Mouse (Mus musculus): ENCODE measurements around the gene Mroh2a. TPM values are rescaled to one million over a fixed set of nuclear protein-coding genes. Genes with fewer than 3 reads are reported as not detected.

Mroh2a gene
- total RNA-seq, 1 experiment from 2014 or later, result 0.35 TPM

GRCm38 (mm10) chr1:88299529-88299945 is 72.8 kb downstream of the Mroh2a start:
- ATAC-seq (ENCODE audit: extremely low read depth, insufficient number of reproducible peaks, low FRiP score, poor library complexity, severe bottlenecking), result no peak

DNA sequence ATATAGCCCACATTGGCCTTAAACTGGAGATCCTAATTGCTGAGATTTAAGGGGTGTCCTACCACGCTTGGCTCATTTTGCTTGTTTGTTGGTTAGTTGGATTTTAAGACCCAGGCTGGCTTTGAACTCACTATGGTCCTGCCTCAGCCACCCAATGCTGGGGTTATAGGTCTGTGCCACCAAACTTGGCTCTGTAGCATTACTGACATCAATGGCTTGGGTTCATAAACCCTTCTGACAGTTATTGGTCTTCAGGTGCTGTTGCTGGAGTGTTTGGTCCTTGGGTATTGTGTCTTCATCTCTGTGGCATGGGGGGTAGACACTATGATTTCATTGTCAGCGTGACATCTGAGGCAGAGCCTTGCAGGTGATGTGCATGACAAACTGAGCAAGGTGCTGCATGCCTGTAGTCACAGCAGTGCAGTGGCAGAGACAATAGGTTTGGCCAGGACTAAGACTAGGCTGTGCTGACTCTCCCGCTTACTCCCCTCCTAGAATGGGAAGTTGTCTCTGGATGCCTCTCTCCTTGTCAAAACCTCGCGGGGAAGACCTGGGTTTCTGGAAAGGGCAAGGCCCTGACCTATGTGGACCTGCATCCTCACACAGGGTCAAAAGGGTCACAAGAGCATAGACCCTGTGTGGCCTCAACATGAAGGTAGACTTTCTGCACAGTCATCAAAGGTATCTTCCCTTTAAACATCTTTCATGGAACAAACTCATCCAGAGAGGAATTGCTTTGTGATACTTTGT is 73.7 kb downstream of the Mroh2a start:
- no peak; the same call in 1 of the 2 replicates for ATAC-seq (ENCODE audit: extremely low read depth, insufficient number of reproducible peaks, low FRiP score, poor library complexity, severe bottlenecking)

DNA sequence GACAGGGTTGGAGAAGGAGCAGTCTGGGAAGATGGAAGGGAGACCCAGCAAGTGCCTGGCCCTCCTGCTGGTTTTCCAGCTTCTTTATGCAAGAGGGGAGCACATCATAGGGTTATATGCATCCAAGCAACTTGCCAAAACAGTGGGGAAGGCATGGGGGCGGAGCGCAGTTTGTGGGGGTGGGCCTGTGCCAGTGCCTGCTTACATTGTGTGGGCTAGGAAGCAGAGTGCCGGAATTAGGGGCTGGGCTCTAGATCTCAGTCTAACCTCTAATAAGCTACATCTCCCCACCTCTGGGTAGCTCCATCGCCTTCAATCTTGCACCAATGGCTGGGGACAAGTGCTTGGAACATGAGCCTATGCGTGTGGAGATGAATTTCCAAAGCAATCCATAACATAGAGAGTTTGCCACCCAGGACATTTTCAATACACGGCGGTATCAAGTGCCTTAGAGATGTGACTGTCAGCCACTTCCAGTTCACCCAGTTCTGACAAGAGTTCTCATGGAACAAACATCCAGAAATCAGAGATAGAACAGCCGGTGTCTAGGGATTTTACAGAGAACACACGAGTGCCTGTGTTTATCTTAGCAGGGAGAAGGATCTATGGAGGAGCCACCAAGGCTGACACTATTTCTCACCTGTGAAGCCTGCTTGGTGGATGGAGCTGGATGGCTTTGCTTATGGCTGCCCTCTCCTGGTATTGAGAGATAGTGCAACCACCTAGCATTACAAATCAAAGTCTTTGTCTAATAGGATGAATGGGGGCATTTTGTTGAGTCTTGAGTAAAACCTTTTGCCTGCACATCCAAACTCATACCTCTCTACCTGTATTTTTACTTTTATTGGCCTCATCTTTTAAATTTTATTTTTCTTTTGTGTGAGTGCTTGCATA is 74.6 kb downstream of the Mroh2a start:
- ATAC-seq (ENCODE audit: extremely low read depth, insufficient number of reproducible peaks, low FRiP score, poor library complexity, severe bottlenecking), result peak; percentile 2; the same call in 1 of the 2 replicates

- no peak for ATAC-seq (ENCODE audit: extremely low read depth, insufficient number of reproducible peaks, low FRiP score, poor library complexity, severe bottlenecking)
Observed at GRCm38 (mm10) chr1:88302057-88302740, 75.4 kb downstream of the Mroh2a start.

DNA sequence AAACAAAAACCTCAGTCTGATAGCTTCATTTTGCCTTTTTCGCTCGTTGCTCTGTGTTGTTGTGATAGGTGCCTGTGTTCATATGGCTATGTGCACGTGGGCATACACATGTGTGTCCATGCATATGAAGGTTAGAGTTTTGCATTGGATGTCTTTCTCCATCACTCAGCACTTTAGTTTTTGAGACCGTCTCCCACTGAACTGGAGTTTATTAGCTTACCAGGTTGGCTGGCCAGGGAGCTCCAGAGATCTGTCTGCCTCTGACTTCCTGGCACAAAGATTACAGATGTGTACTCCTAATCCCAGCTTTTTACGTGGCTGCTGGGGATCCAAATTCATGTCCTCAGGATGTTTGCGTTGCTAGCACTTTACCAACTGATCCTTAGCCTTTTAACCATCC is 77.0 kb downstream of the Mroh2a start:
- no peak for ATAC-seq (ENCODE audit: extremely low read depth, insufficient number of reproducible peaks, low FRiP score, poor library complexity, severe bottlenecking)

- ATAC-seq (ENCODE audit: extremely low read depth, insufficient number of reproducible peaks, low FRiP score, poor library complexity, severe bottlenecking), result no peak
Observed at GRCm38 (mm10) chr1:88304261-88304985, 77.6 kb downstream of the Mroh2a start.

DNA sequence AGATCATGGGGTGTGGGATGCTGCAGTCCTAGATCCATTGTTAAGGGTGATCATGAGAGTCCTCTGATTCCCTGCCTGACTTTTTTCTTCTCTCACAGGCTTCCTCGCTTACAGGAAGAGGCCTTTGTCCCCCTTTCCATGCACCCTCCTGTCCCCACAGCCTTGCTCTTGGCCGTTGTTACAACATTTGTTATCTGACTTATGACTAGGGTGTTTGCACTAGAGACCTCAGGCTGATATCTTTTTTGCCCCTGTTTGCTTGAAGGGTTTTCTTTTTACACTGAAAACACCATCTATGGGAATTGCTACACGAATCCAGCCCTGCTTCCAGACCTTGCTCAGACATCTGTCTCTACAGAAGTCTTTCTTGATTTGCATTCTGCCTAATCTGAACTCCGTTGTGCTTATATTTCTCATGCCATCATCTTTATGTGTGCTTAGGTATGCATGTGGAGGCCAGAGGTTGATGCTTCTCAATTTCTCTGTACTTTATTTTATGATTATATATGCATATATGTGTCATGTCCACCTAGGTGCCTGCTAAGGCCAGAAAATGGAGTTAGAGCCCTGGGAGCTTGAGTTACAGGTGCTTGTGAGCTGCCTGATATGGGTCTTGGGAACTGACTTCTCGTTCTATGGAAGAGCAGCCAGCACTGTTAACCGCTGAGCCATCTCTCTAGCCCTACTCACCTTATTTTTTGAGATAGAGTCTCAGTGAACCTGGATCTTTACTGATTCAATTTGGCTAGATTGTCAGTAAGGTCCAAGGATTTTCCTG is 78.4 kb downstream of the Mroh2a start:
- no peak for ATAC-seq (ENCODE audit: extremely low read depth, insufficient number of reproducible peaks, low FRiP score, poor library complexity, severe bottlenecking)

- no peak for ATAC-seq (ENCODE audit: extremely low read depth, insufficient number of reproducible peaks, low FRiP score, poor library complexity, severe bottlenecking)
Observed at GRCm38 (mm10) chr1:88306543-88306942, 79.8 kb downstream of the Mroh2a start.

DNA sequence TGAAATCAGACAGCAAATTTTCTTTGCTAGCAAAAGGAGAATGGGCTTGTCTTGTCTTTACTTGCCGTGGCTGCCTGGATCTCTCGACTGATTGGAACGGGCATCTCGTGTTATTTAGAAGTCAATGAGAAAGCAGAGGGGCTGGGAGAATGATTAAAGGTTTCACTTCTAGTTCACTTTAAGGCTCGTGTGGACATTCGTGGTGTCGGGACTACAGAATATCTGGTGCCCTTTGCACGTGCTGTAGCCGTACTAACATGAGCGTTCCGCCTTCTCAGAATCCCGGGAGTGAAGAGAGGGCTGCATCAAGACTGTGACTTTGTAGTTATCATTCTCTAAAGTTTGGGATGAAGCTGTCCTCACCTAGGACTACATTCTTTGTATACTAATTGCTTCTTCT is 80.4 kb downstream of the Mroh2a start:
- no peak for ATAC-seq (ENCODE audit: extremely low read depth, insufficient number of reproducible peaks, low FRiP score, poor library complexity, severe bottlenecking)

GRCm38 (mm10) chr1:88309020-88309419 is 82.2 kb downstream of the Mroh2a start:
- ATAC-seq (ENCODE audit: extremely low read depth, insufficient number of reproducible peaks, low FRiP score, poor library complexity, severe bottlenecking), result no peak

DNA sequence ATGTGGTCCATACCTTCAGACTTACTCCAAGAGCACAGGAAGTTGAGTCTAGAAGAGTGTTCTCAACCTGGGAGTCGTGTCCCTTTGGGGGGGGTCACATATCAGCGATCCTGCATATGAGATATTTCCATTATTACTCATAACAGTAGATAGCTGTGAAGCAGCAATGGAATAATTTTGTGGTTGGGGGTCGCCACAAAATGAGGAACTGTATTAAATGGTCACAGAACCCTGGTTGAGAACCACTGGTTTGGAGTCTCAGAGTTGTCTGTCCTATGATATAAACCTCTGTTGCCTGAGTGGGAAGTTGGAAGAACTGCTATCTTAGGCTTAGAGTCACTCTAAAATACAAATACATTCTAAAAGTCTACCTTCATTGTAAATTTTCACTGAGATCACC is 83.1 kb downstream of the Mroh2a start:
- ATAC-seq (ENCODE audit: extremely low read depth, insufficient number of reproducible peaks, low FRiP score, poor library complexity, severe bottlenecking), result no peak

DNA sequence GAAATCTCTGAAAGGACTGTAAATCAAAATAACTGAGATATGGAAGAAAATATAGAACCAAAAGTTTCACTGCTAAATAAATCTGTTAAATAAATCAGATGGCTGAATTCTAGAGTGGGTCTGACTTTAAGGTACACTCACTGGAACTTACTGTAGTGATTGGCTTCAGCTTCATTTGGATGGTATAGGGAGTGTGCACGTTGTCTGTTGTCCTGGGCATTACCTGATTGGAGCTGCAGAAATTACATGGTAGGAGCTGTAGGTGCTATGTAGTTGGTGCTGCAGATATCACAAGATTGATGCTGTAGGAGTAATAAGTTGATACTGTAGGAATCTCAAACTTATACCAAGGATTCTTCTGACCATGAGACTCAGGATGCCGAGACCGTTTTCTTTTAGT is 83.6 kb downstream of the Mroh2a start:
- ATAC-seq (ENCODE audit: extremely low read depth, insufficient number of reproducible peaks, low FRiP score, poor library complexity, severe bottlenecking), result peak; percentile 33; the same call in 1 of the 2 replicates

Other genes with a start within 250 kb of the Mroh2a start
- gene Usp40, start 218.4 kb upstream of the Mroh2a start, total RNA-seq (2017), result 24.6 and 27.8 TPM in 2 replicates
- not detected in 2 replicates for gene Ugt1a10, start 171.6 kb upstream of the Mroh2a start, total RNA-seq (2017)
- not detected in 2 replicates for gene Ugt1a9, start 156.2 kb upstream of the Mroh2a start, total RNA-seq (2017)
- gene Ugt1a8, start 139.2 kb upstream of the Mroh2a start, total RNA-seq (2017), result not detected in 2 replicates
- 123 TPM in 2 replicates for gene Ugt1a7c, start 131.9 kb upstream of the Mroh2a start, total RNA-seq (2017)
- gene Ugt1a6b, start 123.7 kb upstream of the Mroh2a start, total RNA-seq (2017), result 8.6 and 9.6 TPM in 2 replicates
- 14.0 and 14.7 TPM in 2 replicates for gene Ugt1a6a, start 92.2 kb upstream of the Mroh2a start, total RNA-seq (2017)
- gene Ugt1a5, start 61.0 kb upstream of the Mroh2a start, total RNA-seq (2017), result 2.8 TPM in 2 replicates
- gene Ugt1a2, start 26.4 kb upstream of the Mroh2a start, total RNA-seq (2017), result 1.0 and 1.1 TPM in 2 replicates
- gene Dnajb3, start 21.2 kb upstream of the Mroh2a start, total RNA-seq (2017), result not detected in 2 replicates
- 1.1 and 3.5 TPM in 2 replicates for gene Ugt1a1, start 15.0 kb upstream of the Mroh2a start, total RNA-seq (2017)
- gene Hjurp, start 50.6 kb downstream of the Mroh2a start, total RNA-seq (2017), result 72.4 and 80.5 TPM in 2 replicates
- gene Trpm8, start 50.7 kb downstream of the Mroh2a start, total RNA-seq (2017), result not detected in 2 replicates
- gene Spp2, start 180.0 kb downstream of the Mroh2a start, total RNA-seq (2017), result not detected in 2 replicates